In the genomic region with DNA sequence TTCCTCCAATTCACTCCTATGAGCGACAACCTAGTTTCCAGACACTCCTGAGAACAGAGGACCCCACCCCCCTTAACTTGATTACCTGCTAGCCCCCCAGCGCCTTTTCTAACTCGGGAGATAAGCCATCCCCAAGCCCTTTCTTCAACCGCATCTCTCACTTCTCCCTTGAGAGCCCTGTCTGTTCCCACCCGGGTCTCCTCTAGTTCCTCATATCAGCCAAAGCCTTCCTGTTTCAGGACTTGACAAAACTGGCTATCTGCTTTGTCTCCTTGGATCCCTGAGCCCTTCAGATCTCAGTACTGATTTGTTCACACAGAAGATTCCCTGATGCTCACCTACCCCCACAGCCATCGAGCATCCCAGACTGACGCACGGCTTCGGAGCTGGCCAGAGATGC, we compare ENCODE assay signal across 30 mouse cellular contexts.
DNase-seq lines count a peak whose midpoint lies in the region; ATAC-seq and TF ChIP-seq lines count a peak whose summit lies in the region.
"Had no signal": no experiment of that assay in that cellular context is flagged by ENCODE, and none has a peak within 500 bp of the region (broad histone marks: within the 10 kb centered on the region; RNA-seq: fewer than 3 reads in every experiment).

No protein-coding gene starts in this region.

- no peak for TF ChIP-seq CTCF in MEL (IDR thresholded peaks at IDR 0.05 in 2 of 3, conservative IDR thresholded peaks at IDR 0.05 in 1 of 3; ENCODE audit: control insufficient read depth in 1 of 3, insufficient read depth in 1 of 3, low read depth in 2 of 3, low read length in 3 of 3, poor library complexity in 1 of 3, severe bottlenecking in 1 of 3)
- no peak for TF ChIP-seq CTCF in small intestine, adult 2 months (IDR thresholded peaks at IDR 0.05; ENCODE audit: extremely low read depth, insufficient read length, insufficient replicate concordance, low read depth, low read length)

- TF ChIP-seq POLR2A in MEL (IDR thresholded peaks at IDR 0.05; ENCODE audit: control insufficient read depth in 1 of 2, insufficient read depth in 1 of 2, low read depth in 1 of 2, low read length in 2 of 2, poor library complexity in 1 of 2), result no peak
- TF ChIP-seq POLR2A in small intestine, adult 2 months (IDR thresholded peaks at IDR 0.05; ENCODE audit: low read depth, low read length), result no peak

- no peak for TF ChIP-seq RAD21 in MEL (IDR thresholded peaks at IDR 0.05; ENCODE audit: low read depth, low read length)

- H3K36me3 ChIP-seq in MEL (ENCODE audit: control insufficient read depth in 1 of 2, insufficient read depth in 2 of 2, low read length in 2 of 2), result no peaks in the 10 kb centered on the region
- H3K36me3 ChIP-seq in small intestine, adult 2 months (ENCODE audit: control insufficient read depth, insufficient read depth, low read length), result no peaks in the 10 kb centered on the region
- no peaks in the 10 kb centered on the region for H3K36me3 ChIP-seq in forebrain, embryonic 14.5 days (ENCODE audit: control insufficient read depth, insufficient read depth, low read length)
- H3K36me3 ChIP-seq: embryonic facial prominence, embryonic 10.5 days; embryonic facial prominence, embryonic 13.5 days; heart, embryonic 15.5 days; hindbrain, embryonic 12.5 days; intestine, embryonic 15.5 days had no signal

- H3K9me3 ChIP-seq in MEL (replicated peaks; ENCODE audit: insufficient read depth, low read length), result no peaks in the 10 kb centered on the region
- no peaks in the 10 kb centered on the region for H3K9me3 ChIP-seq in forebrain, embryonic 14.5 days (replicated peaks; ENCODE audit: control insufficient read depth, low read length)
- H3K9me3 ChIP-seq: embryonic facial prominence, embryonic 10.5 days; embryonic facial prominence, embryonic 13.5 days; forebrain, embryonic 13.5 days; heart, embryonic 15.5 days; hindbrain, embryonic 12.5 days; intestine, embryonic 15.5 days had no signal

- no peaks in the 10 kb centered on the region; a peak in 1 of 4 replicates for H3K27me3 ChIP-seq in MEL (ENCODE audit: control insufficient read depth in 1 of 2, insufficient read depth in 2 of 2, low read length in 2 of 2)
- H3K27me3 ChIP-seq in small intestine, adult 2 months (ENCODE audit: control insufficient read depth, insufficient read depth, low read length), result no peaks in the 10 kb centered on the region
- no peaks in the 10 kb centered on the region for H3K27me3 ChIP-seq in forebrain, embryonic 14.5 days (replicated peaks; ENCODE audit: control insufficient read depth, insufficient read depth, low read length)
- H3K27me3 ChIP-seq: embryonic facial prominence, embryonic 13.5 days; forebrain, embryonic 13.5 days; heart, embryonic 15.5 days; hindbrain, embryonic 12.5 days; intestine, embryonic 15.5 days; Patski had no signal

- H3K27ac ChIP-seq in MEL (ENCODE audit: control insufficient read depth, low read depth, low read length), result no peak overlapping the region
- peak overlapping the region; percentile 43; the same call in 1 of the 2 replicates for H3K27ac ChIP-seq in small intestine, adult 2 months (ENCODE audit: insufficient read depth, low read depth, low read length)
- H3K27ac ChIP-seq in forebrain, embryonic 14.5 days (ENCODE audit: low read depth, low read length), result no peak overlapping the region
- H3K27ac ChIP-seq: embryonic facial prominence, embryonic 10.5 days; embryonic facial prominence, embryonic 13.5 days; forebrain, embryonic 13.5 days; heart, embryonic 15.5 days; hindbrain, embryonic 12.5 days; intestine, embryonic 15.5 days had no signal

- TF ChIP-seq EP300 in MEL (IDR thresholded peaks at IDR 0.05; ENCODE audit: low read depth in 1 of 2, low read length in 2 of 2), result no peak

- DNase-seq in MEL (ENCODE audit: low read depth, low spot score), result peak; percentile 32
- DNase-seq in frontal cortex, postnatal 14 days (ENCODE audit: low spot score in 2 of 2), result no peak
- no peak for DNase-seq in cerebellum, postnatal 14 days
- no peak for DNase-seq in forebrain, embryonic 14.5 days (ENCODE audit: low spot score)
- DNase-seq: adrenal gland, postnatal 10 days; adrenal gland, postnatal 36 days; cerebellum, adult 18-20 months; cerebellum, adult 9-10 months; cerebellum, postnatal 25 days; embryo, embryonic 11 days; forebrain, postnatal 0 days; gastrocnemius, postnatal 36 days; heart, adult 11 months; heart, postnatal 10 days; heart, postnatal 36 days; kidney, adult 11 months had no signal

- no peak overlapping the region for H3K9ac ChIP-seq in MEL (ENCODE audit: control insufficient read depth, low read depth, low read length, poor library complexity, severe bottlenecking)
- no peak overlapping the region for H3K9ac ChIP-seq in forebrain, embryonic 14.5 days (ENCODE audit: low read length)
- H3K9ac ChIP-seq: embryonic facial prominence, embryonic 13.5 days; forebrain, embryonic 13.5 days; forebrain, postnatal 0 days; heart, embryonic 15.5 days; hindbrain, embryonic 12.5 days; intestine, embryonic 15.5 days had no signal

- no peak overlapping the region for H3K4me3 ChIP-seq in MEL (ENCODE audit: control insufficient read depth in 1 of 2, insufficient read depth in 1 of 2, low read depth in 2 of 2, low read length in 2 of 2)
- H3K4me3 ChIP-seq in small intestine, adult 2 months (ENCODE audit: low read depth, low read length), result no peak overlapping the region
- H3K4me3 ChIP-seq in forebrain, embryonic 14.5 days (ENCODE audit: low read depth, low read length), result no peak overlapping the region
- H3K4me3 ChIP-seq: embryonic facial prominence, embryonic 10.5 days; embryonic facial prominence, embryonic 13.5 days; erythroblast, embryonic 14.5 days; forebrain, embryonic 13.5 days; heart, embryonic 15.5 days; hindbrain, embryonic 12.5 days; intestine, embryonic 15.5 days had no signal

- H3K4me2 ChIP-seq in forebrain, embryonic 14.5 days (ENCODE audit: low read length), result no peak overlapping the region
- H3K4me2 ChIP-seq: embryonic facial prominence, embryonic 13.5 days; forebrain, embryonic 13.5 days; heart, embryonic 11.5 days; heart, embryonic 15.5 days; hindbrain, embryonic 12.5 days; intestine, embryonic 15.5 days had no signal

- no peaks in the 10 kb centered on the region for H3K79me2 ChIP-seq in MEL (ENCODE audit: control insufficient read depth, insufficient read depth, low read length, poor library complexity)

- H3K4me1 ChIP-seq in MEL (ENCODE audit: control insufficient read depth in 1 of 2, insufficient read depth in 2 of 2, low read length in 2 of 2), result peaks cover 0 to 3% of the 10 kb centered on the region in 2 experiments; a peak in 1 of 4 replicates
- H3K4me1 ChIP-seq in small intestine, adult 2 months (ENCODE audit: control insufficient read depth, insufficient read depth, insufficient read length, low read length), result no peaks in the 10 kb centered on the region
- no peaks in the 10 kb centered on the region for H3K4me1 ChIP-seq in forebrain, embryonic 14.5 days (ENCODE audit: control insufficient read depth, insufficient read depth, low read length)
- H3K4me1 ChIP-seq: embryonic facial prominence, embryonic 13.5 days; forebrain, embryonic 13.5 days; hindbrain, embryonic 12.5 days; intestine, embryonic 15.5 days had no signal

- ATAC-seq in granulocyte monocyte progenitor cell, adult 5-6 weeks (replicated peaks; ENCODE audit: poor library complexity, severe bottlenecking), result peak; percentile 94
- peak; percentile 91 for ATAC-seq in megakaryocyte progenitor cell, adult 5-6 weeks (replicated peaks; ENCODE audit: poor library complexity)
- no peak for ATAC-seq in forebrain, embryonic 14.5 days
- ATAC-seq: CD4-positive, CD25-positive, alpha-beta regulatory T cell, adult 4 months; forebrain, embryonic 13.5 days; forebrain, postnatal 0 days; hindbrain, embryonic 16.5 days; intestine, embryonic 15.5 days; Patski had no signal

- 79% methylated on average over 9 of the region's 9 CpGs for WGBS in small intestine, adult 2 months
- 91% methylated on average over 9 of the region's 9 CpGs for WGBS in forebrain, embryonic 14.5 days

TF ChIP-seq in MEL, 35 proteins besides CTCF, POLR2A, EP300 and RAD21:
- TF ChIP-seq NRF1 (IDR thresholded peaks at IDR 0.05; ENCODE audit: insufficient read depth, low read depth, low read length, poor library complexity, severe bottlenecking) (no peak), GATA1 (IDR thresholded peaks at IDR 0.05; ENCODE audit: low read depth, low read length) (no peak), MEF2A (IDR thresholded peaks at IDR 0.05; ENCODE audit: extremely low read depth, insufficient replicate concordance, low read depth, low read length, poor library complexity, severe bottlenecking) (no peak), POLR2AphosphoS2 (IDR thresholded peaks at IDR 0.05; ENCODE audit: low read length) (no peak), POLR2AphosphoS5 (IDR thresholded peaks at IDR 0.05; ENCODE audit: borderline replicate concordance, low read depth, low read length) (no peak), JUND (IDR thresholded peaks at IDR 0.05; ENCODE audit: low read depth, low read length) (no peak), TAL1 (IDR thresholded peaks at IDR 0.05; ENCODE audit: low read length) (no peak), SIN3A (IDR thresholded peaks at IDR 0.05; ENCODE audit: low read length) (no peak), MXI1 (IDR thresholded peaks at IDR 0.05; ENCODE audit: low read depth, low read length) (no peak), GABPA (IDR thresholded peaks at IDR 0.05; ENCODE audit: low read depth, low read length) (no peak), MYC (IDR thresholded peaks at IDR 0.05; ENCODE audit: low read depth, low read length) (no peak), CHD1 (IDR thresholded peaks at IDR 0.05; ENCODE audit: low read depth, low read length) (no peak), ELF1 (IDR thresholded peaks at IDR 0.05; ENCODE audit: low read depth, low read length) (no peak), E2F4 (IDR thresholded peaks at IDR 0.05; ENCODE audit: borderline replicate concordance, low read depth, low read length) (no peak), BHLHE40 (IDR thresholded peaks at IDR 0.05; ENCODE audit: borderline replicate concordance, low read depth, low read length) (no peak), KAT2A (conservative IDR thresholded peaks at IDR 0.05; ENCODE audit: low read depth, low read length) (no peak), NELFE (IDR thresholded peaks at IDR 0.05; ENCODE audit: low read depth, low read length) (no peak), MYB (IDR thresholded peaks at IDR 0.05; ENCODE audit: low read depth, low read length) (no peak)
